Mouse (Mus musculus) brain, embryonic 18.5 days (tissue): ENCODE results near the gene Tpm3.
A peak's percentile ranks its signal among the peaks of the same experiment; 100 is the strongest.

ENCODE experiments used
- DNase-seq: peaks from one replicate; pipeline ENCODE4 v3.0.0-alpha.2; 2012; ENCODE audit warnings: low read depth, low spot score

The Tpm3 gene

GRCm38 (mm10) chr3:90072294-90072693, at the start of gene Tpm3:
Tpm3 (plus strand) TSS chr3:90072649.
- no peak for DNase-seq

DNA sequence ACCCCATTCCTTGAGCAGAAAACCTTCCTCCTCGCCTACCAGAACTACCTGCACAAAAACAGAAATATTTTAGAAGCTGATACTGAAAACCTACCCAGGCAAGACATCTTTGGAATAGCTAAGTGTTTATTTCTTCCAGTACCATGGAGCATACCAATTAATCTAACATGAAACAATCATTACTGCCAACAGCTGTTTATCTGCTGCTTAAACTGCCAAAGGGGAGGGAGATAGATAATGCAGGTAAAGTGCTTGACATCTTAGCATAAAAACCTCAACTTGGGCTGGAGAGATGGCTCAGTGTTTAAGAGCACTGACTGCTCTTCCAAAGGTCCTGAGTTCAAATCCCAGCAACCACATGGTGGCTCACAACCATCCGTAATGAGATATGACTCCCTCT, 37.8 kb upstream of the Tpm3 start:
- DNase-seq, result no peak

GRCm38 (mm10) chr3:90036263-90036662, 36.2 kb upstream of the Tpm3 start:
- no peak for DNase-seq

DNA sequence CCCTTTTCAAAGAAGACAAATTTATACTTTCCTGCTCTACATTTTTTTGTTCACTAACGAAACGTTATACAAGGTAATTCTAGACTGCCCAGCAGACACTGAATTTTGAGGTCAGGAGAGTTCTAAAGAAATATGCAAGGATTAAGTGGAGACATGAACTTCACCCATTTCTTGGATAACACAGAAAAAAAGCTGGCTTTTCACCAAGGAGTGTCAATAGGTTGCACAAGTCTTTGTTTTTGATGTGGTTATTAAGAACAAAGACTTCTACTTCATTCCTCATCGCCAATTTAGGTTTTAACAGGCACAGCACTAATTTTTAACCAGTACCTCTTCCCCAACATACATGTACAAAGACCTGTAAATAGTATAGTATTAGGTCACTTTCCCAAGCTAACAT, 22.8 kb upstream of the Tpm3 start:
- DNase-seq, result no peak

DNA sequence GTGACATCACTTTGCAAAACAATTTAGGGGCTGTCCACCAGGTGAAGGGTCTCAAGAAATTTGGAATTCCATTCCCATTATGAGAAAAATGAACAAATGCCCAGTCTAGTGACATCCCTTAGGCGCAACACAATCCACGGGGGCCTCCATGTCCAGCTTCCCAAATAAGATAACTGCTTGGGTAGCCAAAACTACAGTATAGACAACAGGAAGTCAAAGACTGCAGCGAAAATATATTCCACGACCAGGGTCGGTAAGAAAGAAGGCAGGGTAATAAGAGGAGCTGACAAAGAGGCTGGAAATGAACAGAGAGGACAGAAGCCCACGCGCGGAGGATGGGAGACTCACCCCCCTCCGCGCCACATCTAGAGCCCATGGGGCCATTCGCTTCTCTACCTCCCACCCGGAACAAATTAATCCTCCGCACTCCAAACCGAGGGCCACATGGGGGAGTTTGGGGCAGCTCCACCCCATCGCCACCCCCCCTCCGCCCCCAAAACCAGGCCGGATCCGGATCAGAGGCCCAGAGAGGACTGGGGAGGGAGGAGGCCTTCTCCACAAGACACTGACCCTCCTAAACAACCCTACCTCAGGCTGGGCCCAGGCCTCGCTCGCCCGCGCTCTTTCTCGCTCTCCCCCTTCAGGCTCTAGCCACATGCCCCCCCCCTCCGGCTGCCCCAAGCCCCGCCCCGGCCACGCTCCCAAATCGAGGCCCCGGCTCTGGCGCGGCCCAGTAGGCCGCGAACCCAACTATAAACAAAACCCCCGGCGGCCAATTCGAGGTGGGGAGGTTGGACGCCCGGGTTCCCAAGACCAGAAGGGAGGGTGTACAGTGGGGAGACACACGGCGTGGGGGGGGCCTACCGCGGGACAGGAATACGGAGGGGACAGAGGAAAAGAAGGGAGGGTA, 20.8 kb upstream of the Tpm3 start, which contains the start of gene 4933434E20Rik:
TSS of gene 4933434E20Rik (plus strand) at position 196 of the 910 bp plus-strand sequence.
- DNase-seq, result peak; percentile 28

DNA sequence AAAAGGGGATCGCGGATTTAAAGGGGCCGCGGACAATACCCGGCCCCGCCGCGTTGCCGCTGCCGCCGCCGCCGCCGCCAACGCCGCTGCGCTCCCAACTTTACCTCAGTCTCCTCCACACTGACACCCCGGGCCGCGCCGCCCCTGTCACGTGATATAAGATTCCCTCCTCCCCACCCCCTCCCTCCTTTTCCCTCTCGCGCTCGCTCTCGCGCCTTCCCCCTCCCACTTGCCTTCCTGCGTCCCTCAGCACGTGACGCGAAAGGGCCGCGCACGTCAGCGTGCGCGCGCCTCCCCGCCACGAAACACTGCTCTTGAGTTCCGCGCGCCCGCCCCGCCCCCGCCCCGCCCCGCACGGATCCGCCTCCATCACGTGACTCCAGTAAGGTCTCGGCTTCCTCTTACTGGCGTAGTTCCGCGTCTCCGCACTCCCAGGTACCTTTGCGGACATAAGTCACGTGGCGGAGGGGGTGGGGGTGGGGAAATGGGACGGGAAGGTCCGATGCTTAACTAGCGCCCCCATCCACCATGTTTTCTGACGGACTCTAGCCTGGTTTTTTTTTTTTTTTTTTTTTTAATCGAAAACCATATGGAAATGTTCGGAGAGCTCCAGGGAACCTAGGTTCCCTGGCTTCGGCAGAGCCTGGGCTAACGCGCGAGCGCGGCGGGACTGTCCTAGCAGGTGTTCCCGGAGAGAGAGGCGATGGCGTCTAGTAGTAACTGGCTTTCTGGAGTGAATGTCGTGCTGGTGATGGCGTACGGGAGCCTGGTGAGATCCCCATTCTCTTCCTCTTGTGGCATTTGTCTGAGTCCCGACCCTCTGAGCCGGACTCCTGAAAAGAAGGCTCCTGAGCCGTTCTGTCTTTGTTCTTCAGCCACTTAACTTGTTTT, 19.9 kb upstream of the Tpm3 start, which contains the start of gene Ubap2l:
TSS of gene Ubap2l (minus strand) at position 278 of the 891 bp plus-strand sequence.
- DNase-seq, result peak; percentile 98

- DNase-seq, result no peak
Observed at GRCm38 (mm10) chr3:90061549-90061948, 10.9 kb upstream of the Tpm3 start.

GRCm38 (mm10) chr3:90062539-90062938, 9.9 kb upstream of the Tpm3 start:
- DNase-seq, result no peak

DNA sequence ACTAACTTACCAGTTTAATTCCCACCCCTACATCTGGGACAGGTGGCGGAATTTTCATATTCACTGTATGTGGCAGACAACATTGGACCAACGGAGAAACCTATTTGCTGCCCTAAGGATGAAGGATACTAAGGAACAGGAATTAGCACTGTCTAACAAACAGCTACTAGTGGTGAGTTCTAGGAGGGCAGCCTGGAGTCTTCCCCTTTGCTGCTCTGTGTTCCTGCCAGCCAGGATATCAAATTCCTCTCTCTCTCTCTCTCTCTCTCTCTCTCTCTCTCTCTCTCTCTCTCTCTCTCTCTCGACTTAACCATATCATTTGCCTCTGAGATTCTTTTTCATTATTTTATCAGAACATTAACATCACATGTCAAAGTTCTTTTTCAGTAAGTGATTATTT, 8.1 kb upstream of the Tpm3 start:
- no peak for DNase-seq

DNA sequence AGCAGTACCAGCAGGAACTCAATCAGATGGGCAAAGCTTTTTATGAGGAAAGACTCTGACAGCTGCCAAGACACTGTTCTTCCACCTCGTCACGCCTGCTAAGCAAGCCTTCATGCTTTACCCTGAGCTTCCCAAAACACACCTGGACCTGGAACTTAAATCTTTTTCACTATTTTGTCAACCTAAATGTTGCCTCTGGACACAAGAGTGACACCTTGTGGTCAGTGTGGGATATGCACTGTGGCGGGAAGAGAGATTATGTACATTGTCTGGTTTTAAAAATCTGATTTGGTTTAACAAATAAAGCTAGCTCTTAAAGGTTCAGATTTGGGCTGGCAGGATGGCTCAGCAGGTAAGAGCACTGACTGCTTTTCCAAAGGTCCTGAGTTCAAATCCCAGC, 6.9 kb upstream of the Tpm3 start:
- DNase-seq, result no peak

GRCm38 (mm10) chr3:90067851-90068250, 4.6 kb upstream of the Tpm3 start:
- no peak for DNase-seq

GRCm38 (mm10) chr3:90069688-90070087, 2.8 kb upstream of the Tpm3 start:
- no peak for DNase-seq

DNA sequence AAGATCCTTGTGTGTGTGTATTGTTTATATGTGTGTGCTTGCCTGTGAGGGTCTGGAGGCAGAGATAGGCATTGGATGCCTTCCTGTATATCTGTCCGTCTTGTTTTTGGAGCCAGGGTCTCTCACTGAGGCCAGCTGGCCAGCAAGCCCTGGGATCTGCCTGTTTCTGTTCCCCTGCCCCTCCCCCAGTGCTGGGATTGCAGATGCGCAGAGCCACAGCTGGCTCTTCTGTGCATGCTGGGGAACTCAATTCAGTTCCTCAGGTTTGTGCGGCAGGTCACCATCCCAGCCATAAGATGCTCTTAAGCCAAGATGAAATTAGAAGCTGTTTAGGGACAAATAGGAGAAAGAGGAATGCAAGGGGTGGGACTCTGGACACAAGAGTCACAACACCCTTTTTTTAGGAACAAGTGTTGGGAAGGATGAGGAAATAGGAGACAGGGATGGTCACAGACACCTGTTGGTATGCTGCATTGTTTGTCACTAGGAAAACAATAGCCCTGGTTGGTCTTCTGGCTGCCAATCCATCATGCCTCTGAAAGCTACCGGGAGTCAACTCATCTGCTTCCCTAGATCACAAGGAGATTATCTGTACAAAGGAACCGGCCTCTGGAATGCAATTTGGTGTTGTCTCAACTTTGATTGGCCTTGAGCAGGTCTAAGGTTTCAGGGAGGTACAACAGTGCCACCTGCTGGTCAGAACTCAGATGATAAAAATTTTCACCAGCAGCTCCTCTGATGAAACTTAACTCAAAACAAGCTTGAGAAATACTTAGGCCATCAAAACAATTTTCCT, 4.7 kb downstream of the Tpm3 start:
- no peak for DNase-seq

DNA sequence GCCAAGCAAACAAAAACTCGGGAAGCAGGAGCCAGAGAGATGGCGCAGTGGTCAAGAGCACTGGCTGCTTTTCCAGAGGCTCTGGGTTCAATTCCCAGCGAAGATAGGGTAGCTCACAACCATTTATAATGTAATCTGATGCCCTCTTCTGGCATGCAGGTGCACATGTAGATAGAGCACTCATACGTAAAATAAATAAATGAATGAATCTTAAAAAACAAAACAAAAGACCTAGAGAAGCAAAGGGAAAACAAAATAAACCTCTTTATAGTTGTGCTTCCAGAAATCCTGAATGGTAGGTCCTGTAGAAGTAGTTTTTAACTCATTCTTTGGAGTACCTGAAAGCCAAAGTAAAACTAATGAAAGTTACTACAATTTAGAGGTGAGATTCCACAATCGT, 5.8 kb downstream of the Tpm3 start:
- no peak for DNase-seq

DNA sequence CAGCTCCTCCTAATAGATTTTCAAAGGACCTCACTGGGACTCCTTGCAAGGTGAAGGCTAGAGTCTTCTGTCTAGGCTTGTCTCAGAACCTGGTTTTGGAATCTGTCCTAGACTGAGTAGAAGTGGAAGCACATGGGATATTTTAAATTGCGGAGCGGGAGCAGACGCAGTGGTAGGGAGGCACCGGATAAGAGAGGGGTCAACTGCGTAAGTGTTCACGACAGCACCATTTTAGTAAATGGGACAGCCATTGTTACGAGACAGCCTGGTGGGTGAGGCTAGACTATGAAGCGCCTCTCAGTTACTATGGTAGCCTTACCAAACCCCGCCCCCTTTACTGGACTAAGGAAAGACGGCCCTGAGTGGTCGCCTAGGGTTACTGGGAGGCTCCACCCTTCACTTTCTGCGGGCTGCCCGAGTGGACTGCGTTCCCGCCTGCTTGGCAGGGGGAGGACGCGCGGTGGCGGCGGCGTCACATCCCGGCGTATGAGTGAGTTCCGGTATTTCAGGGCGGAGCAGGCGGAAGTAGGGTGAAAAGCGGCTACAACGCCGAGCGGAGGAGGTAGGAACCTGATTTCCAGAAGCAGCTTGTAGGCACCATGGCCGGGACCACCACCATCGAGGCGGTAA, 6.8 kb downstream of the Tpm3 start:
- DNase-seq, result peak; percentile 78

DNA sequence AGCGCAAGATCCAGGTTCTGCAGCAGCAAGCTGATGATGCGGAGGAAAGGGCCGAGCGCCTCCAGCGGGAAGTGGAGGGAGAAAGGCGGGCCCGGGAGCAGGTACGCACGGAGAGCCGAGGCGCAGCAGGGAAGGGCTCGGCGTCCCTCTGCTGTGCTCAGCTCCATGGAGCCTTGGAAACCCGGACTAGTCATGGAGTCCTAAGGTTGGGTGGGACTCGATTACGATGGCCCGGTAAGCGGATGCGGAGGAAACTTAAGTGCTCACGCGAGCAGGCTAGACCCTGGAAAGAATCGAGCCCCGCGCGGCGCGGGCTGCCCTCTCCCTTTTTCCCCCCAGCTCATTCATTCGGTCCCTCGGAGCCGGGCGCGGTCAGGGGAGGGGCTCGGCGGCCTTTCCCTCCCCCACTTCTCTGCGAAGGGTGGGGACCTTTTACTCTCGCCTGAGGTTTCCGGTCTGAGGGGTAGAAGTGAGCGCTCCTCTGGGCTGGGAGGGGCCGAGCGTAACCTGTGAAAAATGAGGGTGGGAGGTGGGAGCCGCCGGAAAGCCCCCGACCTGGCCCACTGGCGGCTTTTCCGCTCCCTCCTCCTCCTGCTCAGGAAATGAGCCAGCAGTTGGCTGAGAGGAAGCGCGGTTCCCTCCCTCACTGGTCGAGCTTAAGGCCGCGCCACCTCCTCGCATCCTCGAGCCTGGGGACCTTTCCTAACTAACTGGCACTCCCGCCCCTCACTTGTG, 7.5 kb downstream of the Tpm3 start:
- no peak for DNase-seq

- DNase-seq, result no peak
Observed at GRCm38 (mm10) chr3:90080498-90080863, 8.0 kb downstream of the Tpm3 start.

- DNase-seq, result no peak
Observed at GRCm38 (mm10) chr3:90081365-90082240, 9.2 kb downstream of the Tpm3 start.

DNA sequence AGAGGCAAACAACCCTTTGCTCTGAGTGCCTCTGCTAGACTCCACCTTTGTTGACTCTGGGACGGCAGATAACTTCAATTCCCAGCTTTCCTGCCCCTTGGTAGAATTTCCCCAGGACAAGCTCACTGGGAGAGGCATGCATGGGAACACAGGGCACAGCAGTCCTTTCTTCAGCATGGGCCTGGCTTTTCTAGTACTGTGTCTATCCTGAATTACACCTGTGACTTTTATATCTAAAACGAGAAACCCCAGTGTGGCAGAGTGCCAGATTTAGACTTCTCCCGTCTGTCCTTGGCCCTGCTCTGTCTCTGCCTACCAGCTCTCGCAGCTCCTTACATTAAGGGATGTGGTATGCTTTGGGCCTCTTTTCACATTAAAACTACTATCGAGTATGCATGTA, 10.6 kb downstream of the Tpm3 start:
- no peak for DNase-seq
